Mouse (Mus musculus) myocyte (in vitro differentiated cells): Measurements from ENCODE around the gene Clock.

Source experiments
- CEBPB ChIP-seq: IDR thresholded peaks from 2 replicates; pipeline ENCODE4 v1.6.1; 2011; ENCODE audit warnings: mild to moderate bottlenecking, moderate library complexity; ENCODE audit not compliant: poor library complexity, insufficient read depth, severe bottlenecking
- E2F4 ChIP-seq: IDR thresholded peaks from one replicate; pipeline ENCODE4 v1.6.1; 2011; ENCODE audit warnings: mild to moderate bottlenecking, control low read depth, moderate library complexity; ENCODE audit not compliant: insufficient read depth
- MAX ChIP-seq: IDR thresholded peaks from one replicate; pipeline ENCODE4 v1.6.1; 2011; ENCODE audit warnings: low read depth, mild to moderate bottlenecking, control low read depth
- MYOG ChIP-seq, 3 experiments: IDR thresholded peaks; one replicate each; pipeline ENCODE4 v1.6.1; 2011; ENCODE audit warnings: control low read depth in 2 of 3, low read depth in 2 of 3, mild to moderate bottlenecking in 2 of 3; ENCODE audit not compliant: insufficient read length in 2 of 3, control insufficient read depth in 1 of 3, insufficient read depth in 1 of 3
- POLR2A ChIP-seq: IDR thresholded peaks from one replicate; pipeline ENCODE4 v1.6.1; 2011; ENCODE audit warnings: low read depth, mild to moderate bottlenecking, control low read depth, moderate library complexity; ENCODE audit not compliant: insufficient read length
- POLR2AphosphoS2 ChIP-seq: IDR thresholded peaks from one replicate; pipeline ENCODE4 v1.6.1; 2011; ENCODE audit warnings: low read depth, control low read depth; ENCODE audit not compliant: insufficient read length
- TCF12 ChIP-seq: IDR thresholded peaks from one replicate; pipeline ENCODE4 v1.6.1; 2011; ENCODE audit warnings: mild to moderate bottlenecking, control low read depth; ENCODE audit not compliant: poor library complexity, insufficient read depth, severe bottlenecking
- USF1 ChIP-seq: IDR thresholded peaks from one replicate; pipeline ENCODE4 v1.6.1; 2011; ENCODE audit warnings: low read depth, mild to moderate bottlenecking, control low read depth, moderate library complexity

DNA sequence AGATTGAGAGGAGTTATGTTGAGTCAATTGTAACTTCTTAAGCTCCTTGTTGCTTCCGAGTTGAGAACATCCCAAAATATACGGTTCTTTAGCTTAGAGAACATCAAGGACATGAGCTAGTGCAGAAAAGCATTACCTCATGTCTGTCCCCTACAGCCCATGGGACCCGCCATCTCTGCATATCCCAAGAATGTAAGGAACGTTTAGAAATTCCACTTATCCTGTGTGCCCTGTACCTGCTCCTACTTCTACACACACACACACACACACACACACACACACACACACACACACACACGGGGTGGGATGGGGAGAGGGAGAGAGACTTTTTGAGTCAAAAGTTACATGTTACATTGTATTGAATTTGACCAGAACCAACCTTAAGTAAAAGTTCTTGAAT, 46.9 kb upstream of the Clock start:
- no peak for TF ChIP-seq POLR2A
- TF ChIP-seq E2F4, result no peak
- no peak for TF ChIP-seq MAX
- no peak for TF ChIP-seq USF1
- no peak for TF ChIP-seq POLR2AphosphoS2
- TF ChIP-seq TCF12, result no peak
- no peak for TF ChIP-seq MYOG (IDR thresholded peaks at IDR 0.05; ENCODE audit: control insufficient read depth in 1 of 3, insufficient read depth in 1 of 3, insufficient read length in 2 of 3, low read depth in 2 of 3)
- no peak for TF ChIP-seq CEBPB
